Mouse (Mus musculus) cerebellum, adult 2 months (tissue): ENCODE measurements at regions not wholly inside any gene's neighbourhood (a gene's known extent, or its start where the extent isn't known, plus 50 kb on each side); places are given as distances from the start of the nearest gene placed in this dataset.

Experiments used
- CTCF ChIP-seq: fragments of 200-500 bp; IDR thresholded peaks from 2 replicates; pipeline ENCODE4 v1.5.1; 2011; ENCODE audit warnings: low read depth, mild to moderate bottlenecking, control low read depth, low read length, moderate library complexity, borderline replicate concordance; ENCODE audit not compliant: insufficient read depth
- POLR2A ChIP-seq: fragments of 200-500 bp; IDR thresholded peaks from 2 replicates; pipeline ENCODE4 v1.6.1; 2011; ENCODE audit warnings: low read length, control low read depth, borderline replicate concordance; ENCODE audit not compliant: insufficient read depth

GRCm38 (mm10) chr6:11762912-11763311 is 144.4 kb downstream of the Ndufa4 start:
- TF ChIP-seq POLR2A (no peak), CTCF (no peak)
